Mouse (Mus musculus) fibroblast of lung, adult 2 months (primary cell): Measurements from ENCODE around the gene C130032M10Rik.

Source experiments
- DNase-seq: peaks from one replicate; pipeline ENCODE4 v3.0.0-alpha.2; 2011; ENCODE audit warnings: low read depth

C130032M10Rik gene

DNA sequence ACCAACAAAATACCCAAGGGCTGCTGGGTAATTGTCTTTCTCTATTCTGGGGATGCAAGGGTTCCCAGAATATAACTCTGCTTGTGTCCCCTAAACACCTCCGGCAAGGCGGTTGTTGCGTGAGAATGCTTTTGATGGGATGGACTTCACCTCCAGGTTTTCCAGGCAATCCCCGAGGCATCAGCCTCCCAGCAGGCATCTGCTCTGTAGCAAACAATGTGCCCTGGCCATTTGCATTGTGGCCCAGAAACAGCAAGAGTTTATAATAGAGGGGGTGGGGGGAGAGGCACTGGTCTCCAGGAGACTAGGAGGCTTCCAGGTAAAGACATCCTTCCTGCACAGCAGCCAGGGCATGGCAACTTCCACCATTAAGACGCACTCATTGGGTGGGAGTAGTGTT is 33.6 kb downstream of the C130032M10Rik start:
- DNase-seq: no peak

DNA sequence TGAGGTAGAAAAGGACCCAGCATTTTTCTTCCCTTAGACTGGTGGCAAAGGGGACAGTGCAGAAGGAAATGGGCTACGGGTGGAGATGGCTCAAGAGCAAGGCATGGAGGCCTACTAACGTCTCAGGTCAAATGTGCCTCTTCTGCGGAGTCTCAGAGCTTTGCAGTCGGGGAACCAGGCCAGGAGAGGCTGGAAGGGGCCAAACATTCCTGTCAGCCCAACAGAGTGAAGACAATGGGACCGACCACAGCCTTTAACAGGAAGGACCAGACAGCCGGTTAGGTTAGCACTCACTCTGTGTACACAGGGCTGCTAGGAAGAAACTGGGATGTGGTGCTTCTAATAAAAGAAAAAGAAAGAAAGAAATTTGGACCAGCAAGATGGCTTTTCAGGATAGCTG is 34.5 kb downstream of the C130032M10Rik start:
- DNase-seq: no peak

GRCm38 (mm10) chr9:114553828-114554227 is 38.3 kb downstream of the C130032M10Rik start:
- no peak for DNase-seq

GRCm38 (mm10) chr9:114554355-114554979 is 39.0 kb downstream of the C130032M10Rik start:
- DNase-seq: no peak

GRCm38 (mm10) chr9:114556276-114556855 is 40.9 kb downstream of the C130032M10Rik start:
- no peak for DNase-seq

DNA sequence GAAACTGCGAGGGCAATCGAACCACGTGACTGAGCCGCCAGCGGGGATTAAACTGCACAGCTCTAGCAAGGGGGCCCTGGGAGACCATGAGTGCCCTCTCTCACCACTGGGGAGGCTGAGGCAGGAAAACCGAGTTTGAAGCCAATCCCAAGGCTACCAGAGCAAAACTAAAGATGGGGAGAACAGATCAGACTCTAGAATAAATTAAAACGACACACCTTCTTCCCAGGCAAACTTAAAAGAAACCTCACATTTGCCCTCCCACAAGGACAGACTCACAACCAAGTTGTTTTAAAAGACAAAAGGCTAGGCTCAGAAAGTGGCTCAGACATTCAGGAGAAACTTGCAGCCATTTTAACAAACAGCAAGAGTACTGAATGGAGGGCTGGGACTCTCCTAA is 41.6 kb downstream of the C130032M10Rik start:
- no peak for DNase-seq

DNA sequence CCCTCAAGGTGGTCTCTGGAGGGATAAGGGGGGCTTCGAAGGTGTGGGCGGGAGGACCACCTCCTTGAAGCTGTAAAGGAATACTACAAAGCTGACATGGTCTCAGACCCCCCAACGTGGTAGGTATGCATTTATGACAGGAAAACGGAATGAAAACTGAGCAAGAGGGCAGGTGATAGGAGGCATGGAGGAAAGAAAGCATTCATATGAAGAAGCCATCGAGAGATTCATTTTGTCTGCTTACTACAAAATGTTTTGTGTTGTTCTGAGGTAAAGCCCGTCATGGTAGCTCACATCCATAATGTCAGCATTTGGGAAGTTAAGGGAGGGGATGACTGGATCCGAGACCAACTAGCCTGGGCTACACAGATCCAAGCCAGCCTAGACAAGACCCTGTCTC is 44.6 kb downstream of the C130032M10Rik start:
- no peak for DNase-seq

DNA sequence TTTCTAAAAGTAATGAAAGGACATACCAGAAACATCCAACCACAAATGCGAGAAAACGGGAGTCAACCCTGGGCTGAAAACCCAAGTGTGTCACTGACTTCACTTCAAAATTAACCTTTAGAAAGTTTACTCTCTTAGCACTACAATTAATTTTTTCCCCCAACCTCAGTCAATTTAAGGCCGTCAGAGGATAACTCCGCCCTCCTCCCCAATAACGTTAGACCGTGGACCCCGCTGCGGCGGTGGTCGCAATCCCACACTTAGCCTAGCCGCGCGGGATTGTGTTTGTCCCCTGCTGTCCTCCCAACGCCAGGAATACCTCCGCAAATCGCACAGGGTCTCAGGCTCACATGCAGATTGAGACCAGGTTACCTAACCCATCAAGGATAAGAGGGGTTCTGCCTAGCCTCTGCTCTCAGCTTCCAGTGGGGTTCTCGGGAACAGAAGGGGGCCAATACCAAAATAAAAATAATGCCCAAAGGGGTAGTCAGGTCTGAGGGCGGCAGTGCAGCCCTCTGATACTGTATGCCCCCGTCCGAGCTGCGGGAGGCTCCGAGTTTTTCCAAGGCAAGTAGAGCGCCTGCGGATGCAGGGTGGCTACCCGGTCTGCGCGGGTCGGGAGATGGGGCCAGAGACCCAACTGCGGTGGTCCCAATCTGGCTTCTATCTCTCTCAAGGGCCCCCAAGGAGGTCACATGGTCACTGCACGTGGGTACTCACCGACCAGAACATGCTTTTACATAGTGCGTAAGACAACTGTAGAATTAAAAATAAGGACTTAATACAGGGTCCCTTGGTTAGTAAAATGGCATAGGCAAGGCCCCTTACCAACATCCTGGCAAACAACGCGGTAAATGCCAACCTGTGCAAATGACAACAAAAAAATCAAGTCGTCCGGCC is 45.5 kb downstream of the C130032M10Rik start:
- no peak for DNase-seq

- DNase-seq: no peak
These were observed 46.1 kb downstream of the C130032M10Rik start for GRCm38 (mm10) chr9:114561671-114561971.

- no peak for DNase-seq
These were observed 46.8 kb downstream of the C130032M10Rik start for GRCm38 (mm10) chr9:114562031-114562918.

DNA sequence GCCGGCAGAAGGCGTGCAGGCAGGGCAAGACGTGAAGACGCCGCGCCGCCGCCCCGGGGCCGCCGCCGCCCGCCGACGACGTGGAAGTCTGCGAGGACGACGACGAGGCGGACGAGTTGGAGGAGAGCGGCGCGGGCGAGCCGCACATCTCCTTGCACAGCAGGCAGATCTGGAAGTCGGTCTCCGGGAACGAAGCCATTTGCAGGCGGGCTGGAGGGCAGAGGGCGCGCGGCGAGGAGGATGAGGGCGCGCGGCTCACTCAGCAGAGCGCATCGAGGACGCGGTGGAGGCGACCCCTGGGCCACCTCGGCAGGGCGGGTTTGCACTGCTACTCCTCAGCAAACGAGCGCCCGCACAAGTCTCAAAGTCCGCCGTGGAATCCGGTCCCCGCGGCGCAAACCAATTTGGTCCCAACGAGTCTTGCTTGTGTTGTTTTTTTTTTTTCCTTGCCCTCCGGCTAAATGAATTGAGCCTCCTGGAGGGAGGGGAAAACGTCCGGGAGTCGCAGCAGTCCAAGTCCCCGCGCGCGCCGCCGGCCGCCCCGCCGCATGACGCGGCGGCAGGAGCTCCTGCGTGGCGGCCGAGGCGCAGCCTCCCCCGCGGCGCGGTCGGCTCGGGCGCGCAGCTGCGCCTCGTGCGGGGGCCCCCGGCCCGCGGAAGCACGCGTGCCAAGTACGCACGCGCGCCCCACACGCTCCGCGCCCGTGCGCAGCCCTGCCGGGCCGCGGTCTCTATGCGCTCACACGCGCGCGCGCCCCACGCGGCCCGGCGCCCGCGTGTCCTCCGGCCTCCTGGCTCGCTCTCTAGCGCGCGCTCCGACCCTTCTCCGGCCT is 47.6 kb downstream of the C130032M10Rik start:
- no peak for DNase-seq

GRCm38 (mm10) chr9:114563761-114564606 is 48.5 kb downstream of the C130032M10Rik start, which contains the start of gene Trim71:
TSS of gene Trim71 (minus strand) at chr9:114564369.
- no peak for DNase-seq

DNA sequence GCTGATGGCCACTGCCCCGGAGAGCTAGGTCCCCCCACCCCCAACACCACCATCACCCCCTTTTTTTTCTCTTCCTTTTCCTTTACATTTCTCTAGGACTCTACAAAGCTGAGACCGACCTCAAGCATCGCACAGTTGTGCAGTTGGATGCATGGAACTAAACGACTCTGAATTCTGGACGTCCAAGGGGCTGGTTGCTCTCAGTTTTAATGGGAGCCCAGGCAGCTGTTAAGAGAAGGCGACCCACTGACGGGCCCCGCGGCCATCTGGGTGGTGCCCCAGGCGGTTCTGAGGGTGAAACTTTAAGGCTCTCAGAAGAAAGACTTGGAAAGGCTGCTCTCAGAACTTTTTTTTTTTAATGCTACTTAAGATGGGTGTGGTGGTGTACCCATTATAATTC is 49.2 kb downstream of the C130032M10Rik start:
- DNase-seq: no peak
